Mouse (Mus musculus) heart, embryonic 11.5 days (tissue): ENCODE measurements at regions not wholly inside any gene's neighbourhood (a gene's known extent, or its start where the extent isn't known, plus 50 kb on each side); places are given as distances from the start of the nearest gene placed in this dataset.

ENCODE experiments used
- ATAC-seq: fragments of 200-750 bp; cut with Nextera tagmentation; replicated peaks from 2 replicates; pipeline ENCODE4 v1.8.0; 2017; ENCODE audit warnings: moderate library complexity; ENCODE audit not compliant: insufficient number of reproducible peaks, low FRiP score, low TSS enrichment
- H3K27ac ChIP-seq: fragments of 300-500 bp; sonication (generic); 2 replicates; pipeline ENCODE4 v1.5.1; 2014; ENCODE audit warnings: mild to moderate bottlenecking, low read depth, low read length
- H3K27me3 ChIP-seq: fragments of 300-500 bp; sonication (generic); 2 replicates; pipeline ENCODE4 v1.6.1; 2014; ENCODE audit warnings: mild to moderate bottlenecking, low read length, mixed read lengths; ENCODE audit not compliant: control insufficient read depth, insufficient read depth
- H3K36me3 ChIP-seq: fragments of 300-500 bp; sonication (generic); 2 replicates; pipeline ENCODE4 v1.6.1; 2014; ENCODE audit warnings: mild to moderate bottlenecking, low read length, moderate library complexity, mixed read lengths; ENCODE audit not compliant: control insufficient read depth, insufficient read depth
- H3K4me1 ChIP-seq: fragments of 300-500 bp; sonication (generic); 2 replicates; pipeline ENCODE4 v1.6.1; 2014; ENCODE audit warnings: low read length; ENCODE audit not compliant: control insufficient read depth, insufficient read depth
- H3K4me2 ChIP-seq: fragments of 300-500 bp; sonication (generic); 2 replicates; pipeline ENCODE4 v1.6.1; 2014; ENCODE audit warnings: mild to moderate bottlenecking, moderate library complexity
- H3K4me3 ChIP-seq: fragments of 300-500 bp; sonication (generic); 2 replicates; pipeline ENCODE4 v1.5.1; 2014; ENCODE audit warnings: low read depth, low read length
- H3K9ac ChIP-seq: fragments of 300-500 bp; sonication (generic); 2 replicates; pipeline ENCODE4 v1.6.1; 2014; ENCODE audit warnings: mild to moderate bottlenecking, low read depth, low read length, moderate library complexity
- H3K9me3 ChIP-seq: fragments of 300-500 bp; sonication (generic); replicated peaks from 2 replicates; pipeline ENCODE4 v1.6.1; 2016; ENCODE audit warnings: low read length; ENCODE audit not compliant: control insufficient read depth
- WGBS: fragments of 180-500 bp; shearing (Covaris S2); extraction: QIAGEN DNeasy Blood & Tissue Kit; methylation state at CpG from one replicate; pipeline ENCODE4 v1.1.7; 2014; ENCODE audit not compliant: insufficient replicate concordance; 5-methylcytosine and 5-hydroxymethylcytosine counted together

DNA sequence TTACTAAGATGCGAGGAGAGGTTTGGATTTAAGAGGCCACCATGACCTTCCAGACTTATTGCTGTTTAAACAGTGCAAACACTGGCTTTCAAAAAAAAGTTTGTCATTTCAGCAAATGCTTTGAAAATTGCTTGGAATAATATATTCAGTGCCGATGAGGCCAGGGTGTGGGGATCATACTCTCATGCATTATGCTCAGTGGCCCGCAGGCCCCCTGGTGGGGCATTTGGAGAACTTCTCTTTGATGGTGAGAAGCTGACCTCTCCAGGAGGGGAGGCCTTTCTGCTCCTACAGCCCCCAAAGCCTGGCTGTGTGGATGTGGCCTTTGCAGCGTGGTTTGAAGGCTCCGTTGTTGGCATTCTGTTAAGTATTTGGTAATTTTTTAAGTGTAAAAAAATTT is 138.1 kb upstream of the Pitx1 start:
- H3K27ac ChIP-seq, result no peak overlapping the region
- H3K9me3 ChIP-seq, result no peaks in the 10 kb centered on the region; the same call in 1 of the 2 replicates
- WGBS, result 56% methylated on average over 5 of the region's 5 CpGs
- no peak overlapping the region for H3K4me2 ChIP-seq
- ATAC-seq, result no peak
- H3K4me1 ChIP-seq, result peaks cover 13% of the 10 kb centered on the region
- no peak overlapping the region for H3K9ac ChIP-seq
- H3K36me3 ChIP-seq, result no peaks in the 10 kb centered on the region
- no peak overlapping the region for H3K4me3 ChIP-seq
- no peaks in the 10 kb centered on the region; the same call in 1 of the 2 replicates for H3K27me3 ChIP-seq

DNA sequence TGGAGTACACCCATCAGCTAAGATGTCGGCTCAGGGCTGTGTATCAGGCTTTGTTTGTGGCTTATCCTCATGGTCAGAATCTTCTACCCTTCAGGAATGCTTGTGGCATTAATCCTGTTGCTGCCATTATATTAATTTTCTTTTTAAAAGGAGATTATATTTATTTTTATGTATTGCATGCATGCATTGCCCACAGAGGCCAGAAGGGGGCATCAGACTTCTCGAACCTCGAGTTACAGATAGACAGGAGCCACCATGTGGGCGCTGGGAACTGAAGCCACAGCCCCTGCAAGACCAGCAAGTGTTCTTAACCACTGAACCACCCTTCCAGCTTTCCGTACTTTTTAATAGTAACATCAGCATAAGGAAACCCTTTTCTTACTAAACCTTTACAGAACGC is 134.7 kb upstream of the Pitx1 start:
- 83% methylated on average over 6 of the region's 6 CpGs for WGBS
- no peak overlapping the region for H3K4me2 ChIP-seq
- H3K9me3 ChIP-seq, result no peaks in the 10 kb centered on the region; the same call in 1 of the 2 replicates
- no peak overlapping the region for H3K9ac ChIP-seq
- peaks cover 8% of the 10 kb centered on the region for H3K4me1 ChIP-seq
- H3K27me3 ChIP-seq, result no peaks in the 10 kb centered on the region
- H3K36me3 ChIP-seq, result no peaks in the 10 kb centered on the region
- no peak overlapping the region for H3K4me3 ChIP-seq
- ATAC-seq, result no peak
- no peak overlapping the region for H3K27ac ChIP-seq

DNA sequence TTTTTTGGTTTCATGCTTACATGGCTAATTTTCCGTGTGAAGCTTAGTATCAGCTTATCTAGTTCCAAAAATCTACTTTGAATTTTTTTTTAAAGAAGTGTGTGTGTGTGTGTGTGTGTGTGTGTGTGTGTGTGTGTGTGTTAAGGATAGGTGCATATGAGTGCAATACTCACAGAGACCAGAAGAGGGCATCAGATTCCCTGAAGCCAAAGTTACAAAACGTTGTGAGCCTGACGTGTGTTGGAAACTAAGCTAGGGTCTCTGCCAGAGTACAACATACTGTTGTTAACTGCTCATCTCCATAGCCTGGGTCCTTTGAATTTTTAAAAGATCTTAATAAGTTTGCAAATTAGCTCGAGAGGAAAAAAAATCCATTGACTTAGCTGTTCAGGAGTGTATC is 133.5 kb upstream of the Pitx1 start:
- H3K4me2 ChIP-seq, result no peak overlapping the region
- no peak overlapping the region for H3K27ac ChIP-seq
- peaks cover 6% of the 10 kb centered on the region; the same call in 1 of the 2 replicates for H3K27me3 ChIP-seq
- peaks cover 8% of the 10 kb centered on the region for H3K4me1 ChIP-seq
- ATAC-seq, result no peak
- H3K4me3 ChIP-seq, result no peak overlapping the region
- H3K9ac ChIP-seq, result no peak overlapping the region
- WGBS, result 87% methylated on average over 4 of the region's 4 CpGs
- H3K36me3 ChIP-seq, result no peaks in the 10 kb centered on the region
- H3K9me3 ChIP-seq, result no peaks in the 10 kb centered on the region; the same call in 1 of the 2 replicates

DNA sequence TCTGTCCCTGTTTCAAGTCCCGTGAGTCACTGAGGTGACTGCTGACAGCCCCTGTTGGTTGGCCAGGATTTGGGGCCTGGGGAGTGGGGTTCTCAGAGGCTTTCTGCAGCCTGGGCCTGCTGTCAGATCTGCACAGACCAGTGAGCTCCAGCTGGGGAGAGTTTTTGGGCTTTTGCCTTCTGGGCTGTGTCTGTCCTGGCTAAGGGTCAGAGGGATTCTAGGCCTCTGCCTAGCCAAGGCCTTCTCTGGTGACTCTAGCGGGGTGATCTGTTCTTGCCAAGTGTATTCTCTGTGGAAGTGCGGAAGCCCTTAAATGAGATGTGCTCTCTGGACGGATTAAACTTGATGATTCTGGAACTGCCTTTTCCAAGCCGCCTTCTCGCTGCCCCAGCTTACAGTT is 131.2 kb upstream of the Pitx1 start:
- Histone ChIP-seq H3K4me1 (peaks cover 8% of the 10 kb centered on the region), H3K4me2 (no peak overlapping the region), H3K4me3 (no peak overlapping the region), H3K27ac (no peak overlapping the region), H3K9ac (no peak overlapping the region), H3K9me3 (no peaks in the 10 kb centered on the region; the same call in 1 of the 2 replicates), H3K36me3 (no peaks in the 10 kb centered on the region), H3K27me3 (peaks cover 20% of the 10 kb centered on the region; the same call in 1 of the 2 replicates)
- no peak for ATAC-seq
- 79% methylated on average over 6 of the region's 6 CpGs for WGBS

DNA sequence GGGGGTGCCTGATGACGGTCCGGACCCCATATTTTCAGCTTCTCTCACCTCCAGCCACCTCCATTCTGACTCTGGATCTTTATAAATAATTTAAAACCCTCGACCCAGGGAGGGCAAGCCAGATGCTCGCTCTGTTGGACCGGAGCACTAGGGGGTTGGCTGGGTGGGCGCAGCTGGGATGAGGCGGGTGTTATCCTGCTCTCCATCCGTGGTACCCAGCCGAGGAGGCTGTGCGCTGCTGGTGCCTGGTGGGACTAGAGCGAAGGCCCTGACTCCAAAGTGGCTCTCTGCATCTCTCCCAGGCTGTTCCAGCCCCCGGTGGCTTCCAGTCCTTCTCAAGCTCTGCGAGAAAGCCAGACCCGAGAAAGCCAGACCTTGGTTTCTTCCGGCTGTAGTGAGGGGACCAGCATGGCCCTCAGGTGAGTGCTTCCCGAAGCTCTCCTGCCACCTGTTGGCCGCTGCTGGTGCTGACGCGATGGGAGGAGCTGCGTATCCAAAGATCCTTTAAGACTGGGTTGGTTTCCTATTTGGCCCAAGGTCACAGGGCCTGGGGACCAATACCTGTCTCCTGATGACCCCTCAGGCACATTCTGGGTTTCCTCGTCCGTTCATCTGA is 127.1 kb upstream of the Pitx1 start:
- 10% methylated on average over 22 of the region's 22 CpGs for WGBS
- Histone ChIP-seq H3K27ac (no peak overlapping the region), H3K36me3 (no peaks in the 10 kb centered on the region), H3K4me1 (peaks cover 8% of the 10 kb centered on the region), H3K4me3 (peak overlapping the region; percentile 26), H3K9ac (no peak overlapping the region), H3K27me3 (peaks cover 24% of the 10 kb centered on the region), H3K4me2 (peak overlapping the region; percentile 58), H3K9me3 (no peaks in the 10 kb centered on the region)
- ATAC-seq, result no peak

DNA sequence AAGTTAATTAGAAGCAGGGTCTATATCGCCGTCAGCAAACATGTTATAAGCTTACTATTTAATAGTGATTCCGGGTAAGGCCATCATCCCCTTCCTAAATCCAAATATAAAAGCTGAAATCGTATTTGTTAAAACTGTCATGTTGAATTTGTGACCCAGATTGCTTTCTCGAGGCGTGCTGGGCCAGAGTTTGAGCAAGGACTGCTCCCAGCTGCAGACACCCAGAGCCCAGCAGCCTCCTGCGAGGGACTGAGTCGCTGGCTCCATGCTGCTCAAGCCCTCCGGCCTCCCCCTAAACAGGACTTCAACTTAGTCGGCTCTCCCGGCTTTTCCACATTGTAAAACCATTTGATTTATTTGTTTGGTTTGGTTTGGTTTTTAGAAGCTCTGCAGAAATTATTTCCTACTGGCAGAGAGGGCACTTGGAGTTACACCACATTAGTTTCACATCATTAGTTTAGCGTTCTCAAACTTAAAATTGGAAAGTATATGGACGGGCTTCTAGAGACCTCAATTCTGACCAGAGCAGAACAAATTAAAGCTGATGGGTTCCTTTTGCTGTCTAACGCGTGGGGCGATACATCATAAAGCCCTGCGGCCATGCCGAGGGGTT is 126.4 kb upstream of the Pitx1 start:
- WGBS, result 38% methylated on average over 18 of the region's 18 CpGs
- Histone ChIP-seq H3K4me2 (peak overlapping the region; percentile 58), H3K36me3 (no peaks in the 10 kb centered on the region), H3K9ac (no peak overlapping the region), H3K9me3 (no peaks in the 10 kb centered on the region), H3K27ac (no peak overlapping the region), H3K4me1 (peaks cover 8% of the 10 kb centered on the region), H3K4me3 (no peak overlapping the region), H3K27me3 (peaks cover 24% of the 10 kb centered on the region)
- no peak for ATAC-seq

DNA sequence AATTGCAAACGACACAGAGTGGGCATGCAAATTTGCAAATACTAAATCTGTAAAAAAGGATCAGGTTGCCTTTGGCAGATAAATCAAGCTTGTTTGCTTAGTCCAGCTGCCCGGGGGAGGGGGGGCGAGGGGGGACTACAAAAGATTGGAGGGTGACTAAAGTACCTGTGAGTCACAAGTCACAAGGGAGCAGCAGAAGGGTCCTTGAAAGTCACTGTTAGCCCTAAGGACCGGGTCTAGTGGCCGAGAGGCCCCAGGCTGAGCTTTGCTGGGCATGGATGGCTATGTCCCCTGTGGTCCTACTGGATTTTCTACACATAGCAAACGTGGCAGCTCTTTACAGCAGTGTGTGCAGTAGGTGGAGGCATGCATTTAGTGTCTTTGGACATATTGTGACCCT is 118.4 kb upstream of the Pitx1 start:
- H3K4me3 ChIP-seq, result no peak overlapping the region
- H3K4me2 ChIP-seq, result no peak overlapping the region
- 72% methylated on average over 6 of the region's 6 CpGs for WGBS
- peaks cover 3% of the 10 kb centered on the region; the same call in 1 of the 2 replicates for H3K27me3 ChIP-seq
- no peaks in the 10 kb centered on the region for H3K4me1 ChIP-seq
- H3K36me3 ChIP-seq, result no peaks in the 10 kb centered on the region
- H3K9ac ChIP-seq, result no peak overlapping the region
- no peak for ATAC-seq
- H3K27ac ChIP-seq, result no peak overlapping the region
- H3K9me3 ChIP-seq, result no peaks in the 10 kb centered on the region

DNA sequence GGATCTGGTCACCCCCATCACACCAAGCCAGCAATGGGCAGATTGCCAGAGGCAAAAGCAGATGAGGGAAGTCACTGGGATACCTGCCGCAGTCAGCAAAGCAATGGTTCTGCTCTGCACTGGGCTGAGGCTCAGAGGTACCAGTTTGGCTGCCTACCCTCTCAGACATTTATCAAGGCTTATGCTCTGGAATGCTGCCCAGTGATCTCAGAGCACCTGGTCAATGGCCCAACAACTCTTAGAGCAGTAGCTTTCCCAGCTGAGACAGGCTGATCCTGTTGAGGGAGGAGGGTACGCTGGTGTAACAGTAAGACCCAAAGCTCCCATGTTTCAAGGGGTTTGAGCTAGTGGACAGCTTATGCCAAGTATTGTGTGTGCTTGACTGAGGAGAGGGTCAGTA is 117.4 kb upstream of the Pitx1 start:
- Histone ChIP-seq H3K9me3 (no peaks in the 10 kb centered on the region), H3K36me3 (no peaks in the 10 kb centered on the region), H3K27ac (no peak overlapping the region), H3K4me1 (no peaks in the 10 kb centered on the region), H3K27me3 (peaks cover 3% of the 10 kb centered on the region; the same call in 1 of the 2 replicates), H3K4me3 (no peak overlapping the region), H3K9ac (no peak overlapping the region), H3K4me2 (no peak overlapping the region)
- 87% methylated on average over 2 of the region's 2 CpGs for WGBS
- no peak for ATAC-seq

DNA sequence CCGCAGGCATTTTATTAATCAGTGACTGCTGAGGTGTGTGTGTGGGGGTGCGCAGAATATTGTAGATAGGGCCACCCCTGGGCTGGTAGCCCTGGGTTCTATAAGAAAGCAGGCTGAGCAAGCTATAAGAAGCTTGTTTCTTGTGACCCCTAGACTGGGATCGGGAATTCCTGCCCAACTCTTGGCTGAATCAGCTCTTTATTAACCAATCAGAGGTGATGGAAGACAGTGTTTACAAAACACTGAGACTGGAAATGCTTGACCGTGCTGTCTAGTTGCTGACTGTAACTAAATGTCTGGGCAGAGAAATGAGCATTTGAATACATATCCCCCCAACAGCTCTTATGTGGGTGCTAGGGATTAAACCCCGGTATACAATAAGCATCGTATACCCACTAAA is 114.8 kb upstream of the Pitx1 start:
- Histone ChIP-seq H3K27ac (no peak overlapping the region), H3K4me3 (no peak overlapping the region), H3K36me3 (no peaks in the 10 kb centered on the region), H3K4me2 (no peak overlapping the region), H3K4me1 (no peaks in the 10 kb centered on the region), H3K9ac (no peak overlapping the region), H3K27me3 (peaks cover 3% of the 10 kb centered on the region; the same call in 1 of the 2 replicates), H3K9me3 (no peaks in the 10 kb centered on the region)
- 84% methylated on average over 6 of the region's 6 CpGs for WGBS
- ATAC-seq, result no peak
